Mouse (Mus musculus): ENCODE data around the gene Errfi1.

DNA sequence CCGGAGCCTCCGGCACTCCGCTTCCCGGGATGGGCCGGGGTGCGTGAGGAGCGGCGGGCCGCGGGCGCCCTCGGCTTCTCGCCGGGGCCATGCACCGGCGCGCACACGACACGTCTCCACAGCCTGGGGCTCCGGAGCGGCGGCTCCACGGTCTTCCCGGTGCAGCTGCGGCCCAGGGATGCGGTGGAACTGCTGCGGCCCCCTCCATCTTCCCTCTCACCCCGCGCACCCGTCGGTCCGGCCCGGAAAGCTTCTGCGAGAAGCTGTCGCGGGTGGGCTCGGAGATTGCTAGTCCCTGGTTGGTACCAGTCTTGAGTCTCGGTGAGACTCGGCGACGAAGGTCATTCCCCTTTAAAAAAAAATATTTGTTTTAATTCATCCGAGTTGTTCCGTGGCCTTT lies 1.6 kb downstream of the Errfi1 start:
- no peak for TF ChIP-seq CTCF (conservative IDR thresholded peaks at IDR 0.05; ENCODE audit: insufficient read depth, insufficient read length, low read depth, low read length)
- peak; percentile 45 for TF ChIP-seq POLR2A (IDR thresholded peaks at IDR 0.05; ENCODE audit: low read depth, low read length)

Measured in kidney, adult 2 months (tissue).